Mouse (Mus musculus): ENCODE data around the gene Fat2.

- TF ChIP-seq CTCF (IDR thresholded peaks at IDR 0.05; ENCODE audit: extremely low read depth, insufficient read length, insufficient replicate concordance, low read depth, low read length) = no peak
- no peak for TF ChIP-seq POLR2A (IDR thresholded peaks at IDR 0.05; ENCODE audit: low read depth, low read length)
Observed at GRCm38 (mm10) chr11:55261105-55261504, 75.3 kb downstream of the Fat2 start.

Measured in small intestine, adult 2 months (tissue).